Mouse (Mus musculus) CH12.LX (cell line): ENCODE data around the gene Fbxl22. TPM values are rescaled to one million over a fixed set of nuclear protein-coding genes. Genes with fewer than 3 reads are reported as not detected.

Source experiments
- DNase-seq: peaks from one replicate; pipeline ENCODE4 v3.0.0-alpha.2; 2013; ENCODE audit errors: extremely low read depth
- H3K27ac ChIP-seq: 2 replicates; pipeline ENCODE4 v1.5.1; 2012; ENCODE audit warnings: low read depth, mild to moderate bottlenecking, control low read depth, moderate library complexity; ENCODE audit not compliant: insufficient read depth
- H3K27me3 ChIP-seq: replicated peaks from 2 replicates; pipeline ENCODE3; 2012; ENCODE audit warnings: inconsistent platforms
- H3K36me3 ChIP-seq, 2 experiments: replicated peaks in 1 of 2; 2 replicates each; pipeline versions ENCODE3 to v1.6.1; 2012; ENCODE audit warnings: inconsistent platforms in 1 of 2, low read length in 1 of 2, mild to moderate bottlenecking in 1 of 2, mixed read lengths in 1 of 2, moderate library complexity in 1 of 2; ENCODE audit not compliant: control insufficient read depth in 1 of 2, insufficient read depth in 1 of 2
- H3K4me1 ChIP-seq, 2 experiments: 2 replicates each; pipeline ENCODE4 v1.6.1; 2012; ENCODE audit warnings: inconsistent platforms in 1 of 2, moderate library complexity in 1 of 2; ENCODE audit not compliant: insufficient read depth in 2 of 2, control insufficient read depth in 1 of 2
- H3K4me2 ChIP-seq: 2 replicates; pipeline ENCODE4 v1.6.1; 2012; ENCODE audit warnings: low read depth, mild to moderate bottlenecking, control low read depth; ENCODE audit not compliant: poor library complexity, insufficient read depth, severe bottlenecking
- H3K4me3 ChIP-seq, 3 experiments: fragments of 150-350 bp in 1 of 3; sonication (generic) in 1 of 3; replicated peaks in 1 of 3; 2 replicates each; pipeline versions ENCODE3 to v1.5.1; 2011 to 2012; ENCODE audit warnings: low read depth in 2 of 3, low read length in 2 of 3, mild to moderate bottlenecking in 2 of 3, moderate library complexity in 2 of 3, control low read depth in 1 of 3, improper control_type of control experiment in 1 of 3, inconsistent platforms in 1 of 3, mixed read lengths in 1 of 3; ENCODE audit not compliant: poor library complexity in 1 of 3
- H3K79me2 ChIP-seq: replicated peaks from 2 replicates; pipeline ENCODE4 v1.6.1; 2012; ENCODE audit warnings: mild to moderate bottlenecking, moderate library complexity; ENCODE audit not compliant: control insufficient read depth, poor library complexity, insufficient read depth, severe bottlenecking; ENCODE audit errors: extremely low read depth
- H3K9ac ChIP-seq: 2 replicates; pipeline ENCODE4 v1.6.1; 2012; ENCODE audit warnings: low read depth, mild to moderate bottlenecking, control low read depth, moderate library complexity; ENCODE audit not compliant: insufficient read depth
- H3K9me3 ChIP-seq: replicated peaks from 2 replicates; pipeline ENCODE3; 2012; ENCODE audit warnings: low read length, inconsistent platforms, mixed read lengths
- CTCF ChIP-seq, 2 experiments: IDR thresholded peaks in 1 of 2; conservative IDR thresholded peaks in 1 of 2; 2 replicates each; pipeline ENCODE4 v1.5.1; 2011 to 2012; ENCODE audit warnings: low read depth in 2 of 2, low read length in 2 of 2, improper control_type of control experiment in 1 of 2, inconsistent platforms in 1 of 2, mild to moderate bottlenecking in 1 of 2, moderate library complexity in 1 of 2
- E2F4 ChIP-seq: IDR thresholded peaks from 2 replicates; pipeline ENCODE4 v1.6.1; 2011; ENCODE audit warnings: low read depth, low read length, improper control_type of control experiment; ENCODE audit not compliant: insufficient replicate concordance
- ELF1 ChIP-seq: IDR thresholded peaks from 2 replicates; pipeline ENCODE4 v1.6.1; 2014; ENCODE audit warnings: low read depth, mild to moderate bottlenecking, inconsistent platforms, low read length, improper control_type of control experiment
- EP300 ChIP-seq: IDR thresholded peaks from 2 replicates; pipeline ENCODE4 v1.6.1; 2011; ENCODE audit warnings: low read length, improper control_type of control experiment
- GABPA ChIP-seq: IDR thresholded peaks from 2 replicates; pipeline ENCODE4 v1.6.1; 2012; ENCODE audit warnings: low read depth, low read length, improper control_type of control experiment, inconsistent platforms; ENCODE audit not compliant: insufficient replicate concordance
- HCFC1 ChIP-seq: IDR thresholded peaks from 2 replicates; pipeline ENCODE4 v1.6.1; 2012; ENCODE audit warnings: low read depth, mild to moderate bottlenecking, inconsistent platforms, low read length, improper control_type of control experiment
- IRF4 ChIP-seq: IDR thresholded peaks from 2 replicates; pipeline ENCODE4 v1.6.1; 2014; ENCODE audit warnings: low read depth, mild to moderate bottlenecking, inconsistent platforms, low read length, improper control_type of control experiment
- JUN ChIP-seq: IDR thresholded peaks from 2 replicates; pipeline ENCODE4 v1.6.1; 2011; ENCODE audit warnings: low read depth, mild to moderate bottlenecking, low read length, improper control_type of control experiment, moderate library complexity; ENCODE audit not compliant: insufficient read depth
- JUND ChIP-seq: conservative IDR thresholded peaks from 2 replicates; pipeline ENCODE4 v1.6.1; 2011; ENCODE audit warnings: low read depth, low read length, improper control_type of control experiment
- KAT2A ChIP-seq: IDR thresholded peaks from 2 replicates; pipeline ENCODE4 v1.6.1; 2012; ENCODE audit warnings: low read length, improper control_type of control experiment, inconsistent platforms; ENCODE audit not compliant: insufficient replicate concordance
- MAFK ChIP-seq: IDR thresholded peaks from 2 replicates; pipeline ENCODE4 v1.6.1; 2011; ENCODE audit warnings: low read length, improper control_type of control experiment; ENCODE audit not compliant: insufficient replicate concordance
- MAX ChIP-seq: IDR thresholded peaks from 2 replicates; pipeline ENCODE4 v1.6.1; 2011; ENCODE audit warnings: low read length, improper control_type of control experiment
- MEF2A ChIP-seq: IDR thresholded peaks from 2 replicates; pipeline ENCODE4 v1.6.1; 2014; ENCODE audit warnings: low read depth, mild to moderate bottlenecking, inconsistent platforms, low read length, improper control_type of control experiment, borderline replicate concordance
- MXI1 ChIP-seq: IDR thresholded peaks from 2 replicates; pipeline ENCODE4 v1.6.1; 2011; ENCODE audit warnings: mild to moderate bottlenecking, low read depth, low read length, improper control_type of control experiment
- PAX5 ChIP-seq: IDR thresholded peaks from 2 replicates; pipeline ENCODE4 v1.6.1; 2012; ENCODE audit warnings: low read length, inconsistent platforms, mixed read lengths
- POLR2AphosphoS2 ChIP-seq: IDR thresholded peaks from 2 replicates; pipeline ENCODE4 v1.6.1; 2011; ENCODE audit warnings: low read depth, low read length, improper control_type of control experiment
- RAD21 ChIP-seq: IDR thresholded peaks from 2 replicates; pipeline ENCODE4 v1.6.1; 2011; ENCODE audit warnings: low read depth, mild to moderate bottlenecking, low read length, improper control_type of control experiment, moderate library complexity
- RCOR1 ChIP-seq: conservative IDR thresholded peaks from 2 replicates; pipeline ENCODE4 v1.6.1; 2012; ENCODE audit warnings: low read depth, mild to moderate bottlenecking, inconsistent platforms, low read length, improper control_type of control experiment
- SMC3 ChIP-seq: IDR thresholded peaks from 2 replicates; pipeline ENCODE4 v1.6.1; 2011; ENCODE audit warnings: low read depth, low read length, improper control_type of control experiment
- TBP ChIP-seq: conservative IDR thresholded peaks from 2 replicates; pipeline ENCODE4 v1.6.1; 2011; ENCODE audit warnings: low read depth, low read length, improper control_type of control experiment
- TCF12 ChIP-seq: IDR thresholded peaks from 2 replicates; pipeline ENCODE4 v1.6.1; 2014; ENCODE audit warnings: low read depth, mild to moderate bottlenecking, inconsistent platforms, low read length, improper control_type of control experiment
- UBTF ChIP-seq: IDR thresholded peaks from 2 replicates; pipeline ENCODE4 v1.6.1; 2012; ENCODE audit warnings: low read depth, mild to moderate bottlenecking, inconsistent platforms, low read length, improper control_type of control experiment, moderate library complexity
- USF1 ChIP-seq: IDR thresholded peaks from 2 replicates; pipeline ENCODE4 v1.6.1; 2014; ENCODE audit warnings: low read depth, mild to moderate bottlenecking, inconsistent platforms, low read length, improper control_type of control experiment
- USF2 ChIP-seq: conservative IDR thresholded peaks from 2 replicates; pipeline ENCODE4 v1.6.1; 2011; ENCODE audit warnings: low read depth, low read length, improper control_type of control experiment
- ZKSCAN1 ChIP-seq: IDR thresholded peaks from 2 replicates; pipeline ENCODE4 v1.6.1; 2012; ENCODE audit warnings: low read depth, inconsistent platforms, low read length, improper control_type of control experiment, borderline replicate concordance
- ZNF384 ChIP-seq: IDR thresholded peaks from 2 replicates; pipeline ENCODE4 v1.6.1; 2012; ENCODE audit warnings: low read depth, low read length, improper control_type of control experiment, inconsistent platforms
- dilution Hi-C: fragments of 300-500 bp; cut with MboI; formaldehyde crosslinking; loops from 2 replicates; pipeline ENCODE4 v1.14.3; 2020; ENCODE audit warnings: low sequenced_read_pairs; ENCODE audit not compliant: extremely low pct_unique_long_range_greater_than_20kb, extremely low pct_ligation_motif_present
- in situ Hi-C: fragments of 300-500 bp; cut with MboI; formaldehyde crosslinking; loops from 3 replicates; pipeline ENCODE4 v1.14.3; 2019; ENCODE audit warnings: low sequenced_read_pairs, low pct_ligation_motif_present, low pct_unique_long_range_greater_than_20kb, mixed read lengths
- polyA plus RNA-seq: library from polyadenylated mRNA; unstranded; fragments of >175 nt; gene quantifications from 2 replicates; pipeline ENCODE4 v1.2.1, GENCODE M21; 2012; ENCODE audit warnings: low read depth; ENCODE audit not compliant: insufficient read length
- total RNA-seq, 2 experiments: library from RNA; depleted of rRNA; stranded (reverse); fragments of 300-350 nt in 1 of 2; fragments of >200 nt in 1 of 2; gene quantifications; 2 replicates each; pipeline ENCODE4 v1.2.3; 2012 to 2014

The Fbxl22 gene
- total and polyA plus RNA-seq, 3 experiments = 0.19 to 0.34 (median 0.21) TPM

GRCm38 (mm10) chr9:66518901-66519300 is 4.5 kb upstream of the Fbxl22 start:
- H3K79me2 ChIP-seq = no peaks in the 10 kb centered on the region
- H3K4me1 ChIP-seq = peaks cover 3 to 21% of the 10 kb centered on the region in 2 experiments; a peak in 3 of 4 replicates
- H3K27ac ChIP-seq = no peak overlapping the region
- TF ChIP-seq SMC3 (no peak), JUND (no peak), UBTF (no peak), EP300 (no peak), USF2 (no peak), USF1 (no peak), MXI1 (no peak), E2F4 (no peak), ZNF384 (no peak), TBP (no peak), KAT2A (no peak), CTCF (conservative IDR thresholded peaks at IDR 0.05 in 1 of 2, IDR thresholded peaks at IDR 0.05 in 1 of 2; ENCODE audit: low read depth in 2 of 2, low read length in 2 of 2) (no peak), MEF2A (no peak), ZKSCAN1 (no peak), HCFC1 (no peak)
- no peak overlapping the region for H3K4me2 ChIP-seq
- dilution Hi-C loops = no loop called here
- H3K4me3 ChIP-seq = no peak overlapping the region
- H3K36me3 ChIP-seq = peaks cover 46 to 88% of the 10 kb centered on the region in 2 experiments
- DNase-seq = no peak
- in situ Hi-C loops = loop anchor here (10.0 to 25.0 kb wide), 4 partner anchors 186 to 468 kb away; partner anchors contain the start of genes Aph1b, Ciao2a, Gm10647 and Lactb
- no peaks in the 10 kb centered on the region for H3K9me3 ChIP-seq
- H3K9ac ChIP-seq = no peak overlapping the region
- no peaks in the 10 kb centered on the region for H3K27me3 ChIP-seq

GRCm38 (mm10) chr9:66518251-66518650 is 3.9 kb upstream of the Fbxl22 start:
- Histone ChIP-seq H3K4me1 (peaks cover 10 to 28% of the 10 kb centered on the region in 2 experiments), H3K4me3 (no peak overlapping the region), H3K9ac (no peak overlapping the region), H3K4me2 (no peak overlapping the region), H3K27ac (no peak overlapping the region), H3K79me2 (no peaks in the 10 kb centered on the region), H3K36me3 (peaks cover 44 to 86% of the 10 kb centered on the region in 2 experiments), H3K27me3 (no peaks in the 10 kb centered on the region), H3K9me3 (no peaks in the 10 kb centered on the region)
- in situ Hi-C loops = loop anchor here (10.0 to 25.0 kb wide), 4 partner anchors 187 to 469 kb away; partner anchors contain the start of genes Aph1b, Ciao2a, Gm10647 and Lactb
- no peak for TF ChIP-seq IRF4
- no peak for TF ChIP-seq POLR2AphosphoS2
- no peak for TF ChIP-seq UBTF
- TF ChIP-seq MAFK = no peak
- no peak for TF ChIP-seq TBP
- TF ChIP-seq RAD21 = no peak
- TF ChIP-seq TCF12 = no peak
- TF ChIP-seq MEF2A = no peak
- no peak for TF ChIP-seq RCOR1
- no peak for TF ChIP-seq KAT2A
- TF ChIP-seq ELF1 = no peak
- TF ChIP-seq JUN = no peak
- no peak for TF ChIP-seq MAX
- TF ChIP-seq PAX5 = no peak
- TF ChIP-seq ZNF384 = no peak
- TF ChIP-seq MXI1 = no peak
- no peak for TF ChIP-seq GABPA
- TF ChIP-seq JUND = no peak
- dilution Hi-C loops = no loop called here
- no peak for DNase-seq
